Mouse (Mus musculus): ENCODE data around the gene Erg.

Gene Erg

GRCm38 (mm10) chr16:95446368-95446767 is 140.0 kb downstream of the Erg start:
- no peak for DNase-seq (ENCODE audit: low read depth, low spot score)

DNA sequence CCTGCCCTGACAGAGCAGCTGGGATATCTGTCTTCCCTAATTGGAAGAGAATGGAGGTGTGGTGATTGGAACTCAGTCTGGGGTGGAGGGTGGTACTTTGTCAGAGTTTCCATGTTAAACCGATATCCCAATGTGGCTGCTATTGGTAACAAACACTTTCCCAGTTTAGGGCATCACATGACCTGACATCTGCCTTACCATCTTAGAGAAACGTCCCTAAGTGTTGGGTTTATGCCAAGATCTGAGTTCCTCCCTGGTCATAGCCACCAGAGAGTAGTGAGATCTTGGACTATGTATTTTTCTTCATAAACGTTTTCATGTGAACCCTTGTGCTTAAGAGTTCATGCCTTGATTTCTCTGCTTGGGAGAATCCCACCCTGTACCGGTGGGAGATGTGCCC is 144.4 kb downstream of the Erg start:
- DNase-seq (ENCODE audit: low read depth, low spot score) = no peak

DNA sequence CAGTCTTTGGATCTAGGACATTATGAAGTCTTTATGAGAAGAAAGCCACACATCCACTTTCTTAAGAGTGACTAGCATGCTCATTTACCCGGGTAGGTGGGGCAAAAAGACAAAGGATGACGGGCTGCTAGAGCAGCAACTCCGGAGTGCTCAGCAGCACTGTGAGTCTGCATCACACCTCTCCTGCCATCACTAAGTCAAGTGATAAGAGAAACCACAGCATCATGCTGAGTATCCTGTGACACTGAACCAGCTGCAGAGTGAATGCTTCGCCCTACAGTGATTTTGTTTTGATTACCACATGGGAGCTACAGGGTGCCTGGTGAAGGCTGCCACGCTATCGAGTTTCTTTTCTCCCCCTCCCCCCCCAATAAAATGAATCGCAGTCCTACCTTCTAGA is 145.2 kb downstream of the Erg start:
- no peak for DNase-seq (ENCODE audit: low read depth, low spot score)

GRCm38 (mm10) chr16:95440334-95440733 is 146.1 kb downstream of the Erg start:
- DNase-seq (ENCODE audit: low read depth, low spot score) = no peak

- no peak for DNase-seq (ENCODE audit: low read depth, low spot score)
These were observed 146.6 kb downstream of the Erg start for GRCm38 (mm10) chr16:95439794-95440193.

GRCm38 (mm10) chr16:95438848-95439540 is 147.4 kb downstream of the Erg start:
- peak; percentile 48 for DNase-seq (ENCODE audit: low read depth, low spot score)

DNA sequence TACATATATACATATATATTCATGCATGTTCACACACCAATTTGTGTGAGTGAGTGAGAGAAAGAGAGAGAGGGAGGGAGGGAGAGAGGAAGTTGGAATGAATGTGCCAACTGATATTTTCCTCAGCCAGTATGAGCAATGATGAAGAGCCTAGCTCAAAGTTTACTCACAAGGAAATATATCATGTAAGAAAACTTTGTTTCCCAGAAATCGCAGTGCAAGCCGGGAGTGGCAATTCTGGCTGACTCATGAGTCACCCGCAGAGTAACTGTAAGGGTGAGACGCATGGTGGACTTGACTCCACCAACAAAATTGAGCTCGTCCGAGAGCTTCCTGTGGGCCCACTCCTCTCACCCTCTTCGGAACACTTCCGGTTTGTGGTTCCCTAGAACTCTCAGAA is 149.8 kb downstream of the Erg start:
- DNase-seq (ENCODE audit: low read depth, low spot score) = no peak

DNA sequence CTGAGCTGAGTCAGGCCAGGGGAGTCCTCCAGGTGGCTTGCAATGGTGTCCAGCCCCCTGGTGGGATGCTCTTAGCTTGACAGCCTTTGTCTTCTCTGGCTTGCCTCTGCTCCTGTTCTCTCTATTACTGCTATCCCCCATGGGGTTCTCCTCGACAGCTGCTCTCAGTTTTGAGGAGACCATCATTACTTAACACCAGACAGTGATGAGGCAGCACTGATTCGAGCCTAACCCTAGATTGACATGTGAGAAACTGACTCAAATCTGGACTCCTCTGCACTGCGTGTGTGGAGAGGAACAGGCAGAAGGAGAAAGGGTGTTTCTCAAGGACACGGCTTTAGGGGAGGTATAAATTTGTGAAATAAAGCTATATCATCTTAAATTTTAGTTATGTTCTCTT is 150.3 kb downstream of the Erg start:
- no peak for DNase-seq (ENCODE audit: low read depth, low spot score)

- DNase-seq (ENCODE audit: low read depth, low spot score) = no peak
These were observed 152.0 kb downstream of the Erg start for GRCm38 (mm10) chr16:95434434-95434833.

DNA sequence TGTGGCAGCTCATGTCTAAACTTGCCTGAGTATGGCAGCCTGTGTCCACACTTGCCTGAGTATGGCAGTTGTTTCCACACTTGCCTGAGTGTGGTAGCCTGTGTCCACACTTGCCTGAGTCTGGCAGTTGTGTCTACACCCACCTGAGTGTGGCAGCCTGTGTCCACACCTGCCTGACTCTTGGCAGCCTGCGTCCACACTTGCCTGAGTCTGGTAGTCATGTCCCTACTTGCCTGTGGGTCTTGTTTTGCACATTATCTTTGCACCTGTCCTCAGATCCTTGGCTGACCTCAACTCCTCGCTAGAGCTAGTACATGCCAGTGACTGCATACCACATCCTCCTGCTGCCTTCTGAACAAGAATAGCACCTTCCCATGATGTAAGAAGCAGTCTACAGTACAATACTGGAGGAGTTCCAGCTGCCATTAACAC is 153.8 kb downstream of the Erg start:
- DNase-seq (ENCODE audit: low read depth, low spot score) = peak; percentile 56

- no peak for DNase-seq (ENCODE audit: low read depth, low spot score)
These were observed 156.5 kb downstream of the Erg start for GRCm38 (mm10) chr16:95429851-95430250.

DNA sequence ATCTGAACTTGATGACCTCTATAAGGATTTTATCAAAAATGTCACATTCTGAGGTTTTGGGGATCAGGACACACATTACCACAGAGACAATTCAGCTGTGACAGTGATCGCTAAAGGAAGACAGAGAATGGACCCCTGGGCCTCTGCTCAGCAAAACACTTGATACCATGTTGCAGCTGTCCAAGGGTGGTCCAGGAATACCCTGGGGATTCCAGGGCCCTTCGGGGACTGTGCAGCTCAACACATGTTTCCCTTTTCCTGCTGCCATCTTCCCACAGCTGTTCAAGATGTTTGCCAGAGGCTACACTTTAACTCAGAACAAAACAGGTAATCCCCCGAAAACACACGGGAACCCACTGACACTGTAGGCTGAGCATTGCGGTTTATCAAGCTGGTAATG is 158.2 kb downstream of the Erg start:
- no peak for DNase-seq (ENCODE audit: low read depth, low spot score)

DNA sequence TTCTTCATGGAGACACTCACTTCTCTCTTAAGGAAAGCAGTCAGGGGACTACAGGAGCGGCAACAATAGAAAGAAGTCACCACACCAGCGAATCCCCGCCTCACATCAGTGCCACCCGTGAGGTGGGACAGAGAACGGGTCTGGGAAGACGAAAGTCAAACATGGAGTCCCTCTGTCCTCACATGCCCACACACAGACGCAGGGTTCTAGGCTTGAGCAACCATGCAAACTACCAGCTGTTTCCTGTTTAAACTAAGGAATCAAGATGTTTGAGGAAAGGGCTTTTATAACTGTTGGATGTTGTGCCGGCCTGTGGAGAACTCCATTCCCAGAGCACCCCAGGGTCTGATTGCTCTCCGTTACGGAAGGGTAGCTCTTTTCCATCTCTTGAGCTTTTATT is 158.9 kb downstream of the Erg start:
- no peak for DNase-seq (ENCODE audit: low read depth, low spot score)

DNA sequence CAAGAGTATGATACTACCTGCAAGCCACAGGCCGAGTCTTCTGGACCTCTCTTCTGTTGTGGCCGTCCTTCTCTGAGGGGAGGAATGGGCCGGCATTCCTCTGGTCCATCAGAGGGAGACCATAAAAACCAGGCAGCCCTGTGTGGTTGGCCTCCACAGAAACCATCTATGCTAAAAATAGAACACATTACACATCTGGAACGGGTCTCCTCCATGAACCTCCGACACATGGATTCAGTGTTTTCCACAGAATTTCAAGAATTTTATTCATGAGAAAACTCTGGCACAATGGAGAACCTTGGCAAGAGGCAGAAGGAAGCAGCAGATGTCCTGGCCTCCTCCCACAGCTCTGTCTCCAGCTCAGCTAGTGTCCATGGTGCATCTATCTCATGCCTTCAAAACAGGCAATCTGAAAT is 163.7 kb downstream of the Erg start:
- DNase-seq (ENCODE audit: low read depth, low spot score) = no peak

DNA sequence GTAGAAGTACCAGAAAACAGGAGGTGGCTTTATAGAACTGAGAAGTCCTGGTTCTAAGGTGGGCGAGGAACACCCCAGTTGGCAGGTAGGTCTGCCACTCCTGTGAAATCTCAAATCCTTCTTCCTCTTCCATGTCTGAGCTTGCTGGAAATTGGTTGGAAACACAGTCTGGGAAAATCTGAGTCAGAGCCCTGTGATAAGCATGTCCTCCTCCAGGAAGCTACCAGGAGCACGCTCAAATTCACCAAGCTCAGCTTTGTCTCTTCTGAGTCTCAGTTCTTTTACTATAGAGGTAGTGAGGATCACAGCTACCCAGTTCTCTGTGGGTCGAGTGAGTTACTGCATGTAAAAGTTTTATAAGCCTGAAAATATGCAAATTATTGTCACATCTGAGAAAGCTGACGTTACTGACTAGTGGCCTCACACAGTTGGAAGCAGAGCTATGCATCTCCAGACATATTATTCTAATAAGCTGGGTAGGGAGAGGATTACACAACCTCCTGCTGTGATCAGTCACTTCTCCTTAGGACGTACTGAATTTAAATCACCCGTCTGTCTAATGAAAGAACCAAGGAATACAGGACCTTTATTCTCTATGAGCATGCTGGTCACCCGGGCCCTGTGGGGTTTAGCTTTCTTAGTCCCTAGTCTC is 165.0 kb downstream of the Erg start:
- no peak for DNase-seq (ENCODE audit: low read depth, low spot score)

- DNase-seq (ENCODE audit: low read depth, low spot score) = no peak
These were observed 170.5 kb downstream of the Erg start for GRCm38 (mm10) chr16:95415921-95416320.

DNA sequence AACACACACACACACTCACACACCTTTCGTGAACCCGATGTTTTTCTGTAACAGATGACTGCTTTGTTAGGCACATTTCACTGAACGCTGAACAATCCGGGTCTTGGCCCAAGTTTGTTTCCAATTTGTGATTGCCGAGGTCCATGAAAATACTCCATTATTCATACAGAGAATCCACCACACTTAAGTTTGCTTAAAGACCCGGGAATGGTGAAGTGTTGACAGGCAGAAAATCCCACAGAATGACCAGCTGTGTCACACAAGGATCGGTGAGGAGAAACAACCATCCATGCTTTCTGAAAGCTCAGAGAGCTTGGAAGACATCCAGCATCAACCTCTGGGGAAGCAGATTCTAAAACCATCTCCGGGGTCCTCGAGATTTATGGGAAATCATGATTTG is 171.0 kb downstream of the Erg start:
- DNase-seq (ENCODE audit: low read depth, low spot score) = no peak

GRCm38 (mm10) chr16:95413401-95413959 is 172.9 kb downstream of the Erg start:
- no peak for DNase-seq (ENCODE audit: low read depth, low spot score)

- DNase-seq (ENCODE audit: low read depth, low spot score) = no peak
These were observed 178.3 kb downstream of the Erg start for GRCm38 (mm10) chr16:95408096-95408495.

- peak; percentile 41 for DNase-seq (ENCODE audit: low read depth, low spot score)
These were observed 180.9 kb downstream of the Erg start for GRCm38 (mm10) chr16:95405496-95405895.

GRCm38 (mm10) chr16:95403453-95403852 is 182.9 kb downstream of the Erg start:
- DNase-seq (ENCODE audit: low read depth, low spot score) = peak; percentile 70

- DNase-seq (ENCODE audit: low read depth, low spot score) = peak; percentile 89
These were observed 184.5 kb downstream of the Erg start for GRCm38 (mm10) chr16:95401869-95402268.

GRCm38 (mm10) chr16:95398761-95399343 is 187.5 kb downstream of the Erg start:
- DNase-seq (ENCODE audit: low read depth, low spot score) = no peak
